Mouse (Mus musculus) layer of hippocampus, adult 18-20 months (tissue): Measurements from ENCODE around the gene Egf. TPM values are rescaled to one million over a fixed set of nuclear protein-coding genes. Genes with fewer than 3 reads are reported as not detected.

Experiments used
- DNase-seq, 2 experiments: peaks; one replicate each; pipeline ENCODE4 v3.0.0; 2022; ENCODE audit warnings: low spot score in 2 of 2
- total RNA-seq, 2 experiments: library from RNA; stranded (reverse); gene quantifications; 2 replicates each; pipeline ENCODE4 v1.2.3; 2021

Egf gene
- total RNA-seq, 2 experiments from 2014 or later, result 1.2 to 1.7 TPM

GRCm38 (mm10) chr3:129724505-129724904, 30.6 kb downstream of the Egf start:
- DNase-seq, result no peak

- DNase-seq, result no peak
Measured at GRCm38 (mm10) chr3:129723311-129723710, 31.8 kb downstream of the Egf start.

DNA sequence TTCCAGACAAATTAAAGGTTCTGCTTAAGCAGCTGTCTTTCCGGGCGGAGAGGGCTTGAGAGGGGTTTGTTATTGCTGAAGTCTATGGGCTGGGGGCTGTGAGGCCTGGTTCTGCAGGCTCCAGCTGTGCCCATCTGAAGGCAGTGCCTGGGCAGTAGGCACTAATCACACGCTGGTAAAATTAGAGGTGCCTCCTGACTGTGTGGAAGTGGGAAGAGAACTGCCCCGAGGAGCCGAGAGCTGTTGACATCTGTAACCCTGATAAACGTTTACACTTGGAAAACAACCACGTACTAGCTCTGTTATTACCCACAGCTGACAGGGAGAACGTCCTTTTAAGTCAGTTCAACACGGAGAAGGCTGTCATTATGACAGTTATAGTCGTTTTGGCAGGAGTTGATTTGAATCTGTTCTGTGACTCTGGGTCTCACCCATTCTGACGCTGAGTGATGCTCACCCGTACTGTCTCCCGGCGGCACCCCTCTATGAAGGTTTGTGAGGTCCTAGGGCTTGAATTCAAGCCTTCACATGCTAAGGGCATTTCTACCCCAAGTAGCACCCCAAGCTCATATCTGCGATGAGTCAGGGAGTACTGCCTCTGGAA, 40.5 kb downstream of the Egf start:
- DNase-seq, result no peak

GRCm38 (mm10) chr3:129708157-129708556, 47.0 kb downstream of the Egf start:
- peak; percentile 18 to 69 for DNase-seq

- no peak for DNase-seq
Measured at GRCm38 (mm10) chr3:129698882-129699281, 56.2 kb downstream of the Egf start.

DNA sequence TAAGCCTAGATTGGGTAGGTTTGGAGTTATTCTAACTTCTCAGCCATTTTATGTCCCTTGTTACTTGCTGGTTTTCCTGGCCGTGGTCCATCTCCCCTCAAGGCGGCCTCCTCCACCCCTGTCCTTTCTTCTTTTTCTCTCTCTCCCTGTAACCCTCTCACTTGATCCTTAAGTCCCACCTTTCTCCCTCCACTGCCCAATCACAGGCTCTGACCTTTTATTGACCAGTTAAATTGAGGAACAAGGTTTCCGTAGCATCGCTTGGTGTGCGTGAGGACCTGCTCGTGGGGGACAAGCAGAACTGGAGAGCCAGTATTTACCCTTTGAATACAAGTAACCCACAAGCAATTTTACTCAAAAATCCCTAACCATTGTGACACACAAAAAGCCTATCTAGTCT, 56.8 kb downstream of the Egf start:
- no peak for DNase-seq

DNA sequence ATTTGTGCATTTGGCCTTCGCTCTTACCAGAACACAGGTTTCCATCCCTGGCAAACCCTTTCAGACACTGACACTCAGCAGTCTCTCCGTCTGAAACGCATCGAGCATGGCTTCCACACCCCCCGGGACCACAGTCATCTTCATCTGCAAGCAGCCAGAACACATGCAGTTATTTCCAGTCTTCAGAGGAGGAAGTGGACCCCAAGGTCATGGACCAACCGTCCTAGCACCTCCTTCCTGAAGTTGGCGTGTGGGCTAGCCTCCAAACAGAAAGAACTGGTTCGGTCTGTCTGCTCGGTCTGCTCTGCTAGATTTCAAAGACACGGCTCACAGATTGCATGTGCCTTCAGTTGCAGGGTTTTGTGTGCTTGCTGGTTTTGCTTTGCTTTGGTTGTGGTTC, 57.4 kb downstream of the Egf start:
- DNase-seq, result no peak

DNA sequence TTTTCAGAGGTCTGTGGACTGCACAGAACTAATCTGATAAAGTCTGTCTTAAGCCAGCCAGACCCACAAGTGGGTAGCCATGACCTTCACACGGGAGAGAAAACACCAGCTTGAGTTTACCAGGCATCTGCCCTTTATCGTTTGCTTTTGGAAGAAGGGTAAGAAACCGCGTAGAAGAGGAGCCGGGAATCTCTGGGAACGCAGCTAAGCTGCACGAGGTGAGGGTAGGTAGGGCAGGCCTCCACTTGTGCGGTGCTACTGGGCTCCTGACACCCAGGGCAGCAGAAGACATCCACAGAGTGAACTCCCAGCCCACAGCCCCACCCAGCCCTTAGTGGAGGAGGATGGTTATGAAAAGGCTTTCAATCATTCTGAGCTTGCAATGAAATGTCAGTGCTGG, 59.2 kb downstream of the Egf start:
- DNase-seq, result no peak

GRCm38 (mm10) chr3:129693581-129693980, 61.5 kb downstream of the Egf start:
- DNase-seq, result no peak

DNA sequence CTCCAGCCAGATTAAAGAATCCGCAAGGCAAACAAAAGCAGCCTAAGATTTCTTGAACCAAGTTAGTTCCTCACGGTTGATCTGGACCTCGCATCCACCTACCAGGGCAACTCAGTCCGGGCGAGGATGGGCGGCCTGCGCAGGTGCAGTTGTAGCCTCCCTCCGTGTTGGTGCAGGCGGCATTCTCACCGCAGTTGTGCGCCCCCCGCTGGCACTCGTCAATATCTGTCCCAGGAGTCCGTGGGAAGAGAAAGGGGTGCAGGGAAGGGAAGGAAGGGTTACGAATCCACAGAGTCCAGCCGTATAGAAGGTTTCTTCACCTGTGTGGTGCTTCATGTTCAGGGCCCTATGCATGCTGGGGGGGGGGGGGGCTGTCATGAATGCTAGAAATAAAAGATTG, 62.3 kb downstream of the Egf start:
- DNase-seq, result no peak

DNA sequence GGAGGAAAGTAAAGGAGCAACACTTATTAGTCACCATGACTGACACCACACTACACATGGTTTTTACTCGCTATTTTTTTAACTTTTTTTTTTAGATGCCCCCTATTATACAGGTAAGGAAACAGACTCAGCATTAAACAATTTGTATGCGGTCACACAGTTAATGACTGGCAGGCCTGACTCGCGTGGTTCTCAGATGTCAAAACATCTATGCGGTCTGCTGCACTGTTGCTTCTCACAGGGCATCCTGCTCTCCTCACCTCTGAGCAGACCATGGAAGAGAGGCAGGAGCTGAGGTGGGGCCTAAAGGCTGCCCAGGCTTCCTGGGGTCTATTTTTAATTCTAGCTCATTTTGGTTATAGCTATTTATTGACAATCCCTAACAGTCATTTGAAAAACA, 67.7 kb downstream of the Egf start:
- no peak for DNase-seq

DNA sequence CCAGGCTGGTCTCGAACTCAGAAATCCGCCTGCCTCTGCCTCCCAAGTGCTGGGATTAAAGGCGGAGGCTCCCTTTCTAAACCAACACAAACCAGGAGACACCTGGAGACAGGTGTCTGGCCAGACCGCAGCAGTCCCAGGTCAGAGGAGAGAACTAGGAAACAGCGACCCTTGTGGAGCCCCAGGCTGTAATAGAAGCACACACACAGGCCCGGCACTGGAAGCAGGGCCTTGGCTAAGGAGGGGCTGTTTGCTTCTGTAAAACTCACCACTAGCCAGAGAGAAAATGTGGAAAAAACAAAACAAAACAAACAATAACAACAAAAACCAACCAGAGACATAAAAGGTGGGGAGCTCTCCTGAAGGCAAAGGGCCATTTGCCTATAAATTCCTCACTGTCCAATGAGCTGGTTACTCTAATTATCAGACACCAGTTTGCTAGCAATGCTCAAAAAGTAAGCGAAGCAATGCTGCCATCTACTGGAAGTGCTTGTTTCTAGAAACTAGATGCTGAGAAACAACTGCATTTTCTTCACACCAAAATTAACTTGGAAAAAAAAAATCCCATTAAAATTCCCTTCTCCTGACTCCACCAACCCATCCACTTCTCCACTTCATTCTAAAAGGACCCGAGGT, 68.3 kb downstream of the Egf start:
- peak; percentile 47 to 88 for DNase-seq

- DNase-seq, result no peak
Measured at GRCm38 (mm10) chr3:129686196-129686595, 68.9 kb downstream of the Egf start.

- no peak for DNase-seq
Measured at GRCm38 (mm10) chr3:129683060-129683679, 71.9 kb downstream of the Egf start.

DNA sequence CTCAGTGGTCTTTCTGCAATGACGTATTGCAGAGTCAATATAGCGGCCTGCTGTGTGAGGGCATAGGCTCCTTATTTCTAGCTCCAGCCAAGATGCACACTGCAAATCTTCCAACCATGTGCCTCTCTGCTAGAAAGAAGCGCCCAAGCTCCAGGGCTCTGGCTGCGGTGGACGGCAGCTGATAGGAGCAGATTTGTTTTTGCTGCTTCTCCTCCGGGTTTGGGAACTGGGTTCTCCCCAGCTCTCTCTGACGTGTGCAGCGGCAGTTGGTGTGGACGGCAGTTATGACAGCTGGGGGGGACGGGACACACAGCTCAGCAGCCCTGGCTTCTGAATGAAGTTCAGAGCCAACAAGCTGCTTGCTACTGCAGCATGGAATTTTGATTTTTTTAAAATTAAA, 72.7 kb downstream of the Egf start:
- DNase-seq, result peak; percentile 67 to 71

- DNase-seq, result no peak
Measured at GRCm38 (mm10) chr3:129681841-129682240, 73.3 kb downstream of the Egf start.

GRCm38 (mm10) chr3:129680258-129680657, 74.9 kb downstream of the Egf start:
- DNase-seq, result peak in 1 of 2 experiments; percentile 44

GRCm38 (mm10) chr3:129675923-129676322, 79.2 kb downstream of the Egf start:
- DNase-seq, result no peak

DNA sequence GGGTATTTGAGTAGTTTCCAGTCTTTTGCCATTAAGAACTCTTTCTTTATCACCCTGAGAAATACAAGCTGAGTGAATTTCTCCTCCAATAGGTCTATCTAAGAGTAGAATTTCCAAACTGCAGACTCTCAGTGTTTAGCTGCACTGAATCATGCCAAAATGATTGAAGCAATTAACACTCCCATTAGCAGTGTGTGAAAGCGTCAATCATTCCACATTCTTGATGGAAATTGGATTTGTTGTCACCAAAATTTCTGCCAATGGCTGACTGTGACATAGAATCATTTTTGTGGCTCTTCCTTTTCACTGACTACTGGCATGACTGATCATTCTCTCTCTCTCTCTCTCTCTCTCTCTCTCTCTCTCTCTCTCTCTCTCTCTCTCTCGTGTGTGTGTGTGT, 91.2 kb downstream of the Egf start:
- DNase-seq, result no peak

GRCm38 (mm10) chr3:129658776-129659175, 96.3 kb downstream of the Egf start:
- DNase-seq, result no peak

DNA sequence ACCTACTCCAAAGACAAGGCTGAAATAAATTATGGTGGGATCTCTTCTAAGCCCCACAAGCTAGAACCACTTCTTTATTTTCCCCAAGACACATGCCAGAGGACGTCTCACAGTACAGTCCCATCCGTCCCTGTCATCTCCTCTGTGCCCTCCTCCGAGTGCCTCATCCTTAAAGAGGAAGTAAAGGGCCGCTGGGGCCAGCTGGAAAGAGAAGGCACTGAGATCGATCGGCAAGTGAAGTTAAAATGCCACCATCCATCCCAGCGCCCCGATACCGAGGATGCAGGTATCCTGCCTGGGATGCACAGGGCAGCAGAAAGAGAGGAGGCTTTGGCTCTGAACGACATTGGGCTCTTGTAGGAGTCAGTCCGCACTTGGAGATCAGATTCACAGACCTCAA, 97.3 kb downstream of the Egf start:
- DNase-seq, result no peak

- DNase-seq, result no peak
Measured at GRCm38 (mm10) chr3:129657222-129657621, 97.9 kb downstream of the Egf start.

DNA sequence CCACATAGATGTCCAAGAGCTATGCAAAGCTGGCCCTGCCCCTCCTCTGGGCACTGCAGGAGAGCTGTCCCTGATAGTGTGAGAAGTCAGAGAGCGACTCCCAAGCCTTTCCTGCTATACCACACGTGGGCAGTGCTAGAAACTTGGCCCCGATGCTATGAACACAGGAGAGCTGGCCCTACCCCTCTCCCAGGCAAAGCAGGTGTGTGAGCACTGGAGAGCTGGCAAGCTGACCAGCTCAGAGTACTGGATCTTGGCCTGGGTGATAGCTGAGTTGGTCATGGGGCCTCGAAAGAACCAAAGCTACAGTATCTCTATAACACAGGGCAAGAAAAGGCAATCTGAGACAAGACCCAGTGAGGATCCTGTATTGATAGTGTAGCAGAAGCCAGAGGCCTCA, 98.6 kb downstream of the Egf start:
- no peak for DNase-seq
